Mouse (Mus musculus): ENCODE measurements around the gene Bglap2. TPM values are rescaled to one million over a fixed set of nuclear protein-coding genes. Genes with fewer than 3 reads are reported as not detected.

The Bglap2 gene
- polyA plus RNA-seq, 1 experiment from 2014 or later, result not detected

- H3K27me3 ChIP-seq (replicated peaks), result peaks cover 12% of the 10 kb centered on the region
- 82% methylated on average over 6 of the region's 6 CpGs for WGBS
- no peak for ATAC-seq
- no peak overlapping the region for H3K27ac ChIP-seq
- peaks cover 13% of the 10 kb centered on the region for H3K4me1 ChIP-seq (replicated peaks)
- H3K4me2 ChIP-seq (replicated peaks), result no peak overlapping the region
- peaks cover 59% of the 10 kb centered on the region for H3K36me3 ChIP-seq
- H3K9me3 ChIP-seq, result no peaks in the 10 kb centered on the region
- no peak overlapping the region for H3K9ac ChIP-seq
- H3K4me3 ChIP-seq (replicated peaks), result no peak overlapping the region
Observed at GRCm38 (mm10) chr3:88361096-88361495, 17.4 kb downstream of the Bglap2 start.

DNA sequence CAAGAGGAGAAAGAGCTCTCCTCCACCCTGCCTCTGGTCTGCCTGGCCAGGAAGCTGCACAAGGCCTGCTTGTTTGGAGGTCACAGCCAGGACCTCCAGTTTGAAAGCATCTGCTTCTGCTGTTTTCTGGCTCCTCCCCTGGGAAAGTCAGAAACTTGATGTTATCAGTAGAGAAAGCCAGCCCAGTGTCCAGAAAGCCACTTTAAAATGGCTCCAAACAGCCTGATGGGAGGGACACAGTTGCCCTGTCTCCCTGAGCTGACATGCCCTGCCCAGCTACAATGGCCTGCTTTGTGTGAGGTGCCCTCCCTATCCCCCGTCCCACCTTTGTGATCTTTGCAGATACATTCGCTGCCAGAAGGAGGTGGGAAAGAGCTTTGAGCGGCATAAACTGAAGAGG is 18.5 kb downstream of the Bglap2 start:
- H3K9ac ChIP-seq, result no peak overlapping the region
- no peak overlapping the region for H3K4me3 ChIP-seq (replicated peaks)
- H3K27ac ChIP-seq, result no peak overlapping the region
- WGBS, result 64% methylated on average over 3 of the region's 3 CpGs
- H3K4me1 ChIP-seq (replicated peaks), result peaks cover 13% of the 10 kb centered on the region
- H3K4me2 ChIP-seq (replicated peaks), result no peak overlapping the region
- no peak for ATAC-seq
- H3K36me3 ChIP-seq, result peaks cover 70% of the 10 kb centered on the region
- no peaks in the 10 kb centered on the region for H3K9me3 ChIP-seq
- peaks cover 4% of the 10 kb centered on the region for H3K27me3 ChIP-seq (replicated peaks)

DNA sequence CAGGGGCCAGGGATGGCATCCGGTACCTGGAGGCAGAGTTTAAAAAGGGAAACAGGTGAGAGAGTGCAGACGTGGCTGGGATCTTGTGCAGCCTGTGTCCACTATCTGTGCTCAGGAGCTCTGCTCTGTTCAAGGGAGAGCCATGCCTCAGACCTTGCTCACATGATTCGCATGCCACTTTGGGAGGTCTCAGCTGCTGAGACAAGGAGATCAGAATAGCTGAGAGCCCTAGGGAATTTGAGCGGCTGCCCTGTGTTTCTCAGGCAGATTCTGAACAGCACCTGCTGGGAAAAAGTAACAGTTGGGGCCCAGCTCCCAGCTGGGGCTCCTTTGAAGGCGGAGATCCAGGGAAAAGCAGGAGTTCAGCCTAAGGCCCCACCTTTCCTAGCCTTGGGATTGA is 18.9 kb downstream of the Bglap2 start:
- Histone ChIP-seq H3K9me3 (no peaks in the 10 kb centered on the region), H3K27ac (no peak overlapping the region), H3K4me1 (replicated peaks) (peaks cover 9% of the 10 kb centered on the region), H3K4me3 (replicated peaks) (no peak overlapping the region), H3K9ac (no peak overlapping the region), H3K27me3 (replicated peaks) (peaks cover under 1% of the 10 kb centered on the region; the same call in 1 of the 2 replicates), H3K36me3 (peaks cover 74% of the 10 kb centered on the region), H3K4me2 (replicated peaks) (no peak overlapping the region)
- WGBS, result 79% methylated on average over 5 of the region's 5 CpGs
- no peak for ATAC-seq

GRCm38 (mm10) chr3:88354396-88355165 is 23.9 kb downstream of the Bglap2 start:
- ATAC-seq, result no peak
- peaks cover 90% of the 10 kb centered on the region for H3K36me3 ChIP-seq
- 91% methylated on average over 8 of the region's 8 CpGs for WGBS
- no peak overlapping the region for H3K4me2 ChIP-seq (replicated peaks)
- no peak overlapping the region for H3K4me3 ChIP-seq (replicated peaks)
- H3K4me1 ChIP-seq (replicated peaks), result no peaks in the 10 kb centered on the region
- H3K27me3 ChIP-seq (replicated peaks), result no peaks in the 10 kb centered on the region
- no peaks in the 10 kb centered on the region for H3K9me3 ChIP-seq
- no peak overlapping the region for H3K27ac ChIP-seq
- 0 out of 2 replicates have a peak overlapping the region, but pooled peaks have one; percentile 5 for H3K9ac ChIP-seq

DNA sequence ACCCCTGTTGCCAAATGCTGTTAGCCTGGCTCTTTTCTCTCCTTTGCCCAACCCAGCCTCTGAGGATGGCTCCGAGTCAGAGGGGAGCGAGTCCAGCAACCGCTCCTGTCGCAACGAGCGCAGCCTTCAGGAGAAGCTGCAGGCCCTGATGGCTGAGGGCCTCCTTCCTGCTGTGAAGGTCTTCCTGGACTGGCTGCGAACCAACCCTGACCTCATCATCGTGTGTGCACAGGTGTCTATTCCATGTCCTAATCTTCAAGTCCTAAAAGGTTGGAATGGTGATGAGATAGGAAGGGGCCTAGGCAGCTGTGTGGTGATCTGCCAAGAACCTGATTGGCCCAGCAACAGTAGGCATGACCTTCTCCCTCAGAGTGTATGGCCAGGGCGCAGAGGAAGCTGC is 25.6 kb downstream of the Bglap2 start:
- Histone ChIP-seq H3K27ac (no peak overlapping the region), H3K4me3 (replicated peaks) (no peak overlapping the region), H3K36me3 (peaks cover 85% of the 10 kb centered on the region), H3K4me1 (replicated peaks) (no peaks in the 10 kb centered on the region), H3K27me3 (replicated peaks) (no peaks in the 10 kb centered on the region), H3K4me2 (replicated peaks) (no peak overlapping the region), H3K9me3 (no peaks in the 10 kb centered on the region), H3K9ac (no peak overlapping the region)
- no peak for ATAC-seq
- 95% methylated on average over 9 of the region's 9 CpGs for WGBS

- H3K27ac ChIP-seq, result no peak overlapping the region
- H3K36me3 ChIP-seq, result peaks cover 86% of the 10 kb centered on the region
- H3K27me3 ChIP-seq (replicated peaks), result no peaks in the 10 kb centered on the region
- no peak overlapping the region for H3K9ac ChIP-seq
- no peak overlapping the region for H3K4me3 ChIP-seq (replicated peaks)
- no peaks in the 10 kb centered on the region for H3K4me1 ChIP-seq (replicated peaks)
- H3K4me2 ChIP-seq (replicated peaks), result no peak overlapping the region
- WGBS, result 88% methylated on average over 13 of the region's 13 CpGs
- ATAC-seq, result no peak
- H3K9me3 ChIP-seq, result no peaks in the 10 kb centered on the region
Observed at GRCm38 (mm10) chr3:88350732-88351131, 27.8 kb downstream of the Bglap2 start.

GRCm38 (mm10) chr3:88339006-88339405 is 39.5 kb downstream of the Bglap2 start:
- Histone ChIP-seq H3K9me3 (no peaks in the 10 kb centered on the region), H3K4me3 (replicated peaks) (no peak overlapping the region), H3K9ac (no peak overlapping the region), H3K36me3 (peaks cover 19% of the 10 kb centered on the region), H3K27me3 (replicated peaks) (no peaks in the 10 kb centered on the region), H3K4me1 (replicated peaks) (peaks cover 7% of the 10 kb centered on the region), H3K27ac (no peak overlapping the region), H3K4me2 (replicated peaks) (no peak overlapping the region)
- ATAC-seq, result no peak
- 69% methylated on average over 3 of the region's 3 CpGs for WGBS

DNA sequence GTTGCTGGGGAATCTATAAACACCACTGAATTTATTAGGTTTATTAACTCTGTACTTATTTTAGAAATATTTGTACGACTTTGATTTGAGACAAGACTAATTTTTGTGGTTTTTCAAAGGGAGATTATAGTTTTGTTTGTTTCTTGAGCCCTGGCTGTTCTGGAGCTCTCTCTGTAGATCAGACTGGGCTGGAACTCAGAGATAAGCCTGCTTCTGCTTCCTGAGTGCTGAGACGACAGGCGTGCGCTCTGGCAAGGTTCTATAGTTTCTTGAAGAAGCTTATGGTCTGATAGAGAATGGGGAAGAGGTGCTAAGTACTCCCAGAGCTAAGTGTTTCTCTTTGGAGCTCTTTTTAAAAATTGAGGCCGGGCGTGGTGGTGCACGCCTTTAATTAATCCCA is 40.2 kb downstream of the Bglap2 start:
- Histone ChIP-seq H3K9me3 (no peaks in the 10 kb centered on the region), H3K9ac (no peak overlapping the region), H3K27me3 (replicated peaks) (no peaks in the 10 kb centered on the region), H3K4me1 (replicated peaks) (peaks cover 8% of the 10 kb centered on the region), H3K36me3 (peaks cover 12% of the 10 kb centered on the region), H3K4me2 (replicated peaks) (no peak overlapping the region), H3K4me3 (replicated peaks) (no peak overlapping the region), H3K27ac (no peak overlapping the region)
- 91% methylated on average over 7 of the region's 7 CpGs for WGBS
- ATAC-seq, result no peak

GRCm38 (mm10) chr3:88337367-88338020 is 41.0 kb downstream of the Bglap2 start:
- Histone ChIP-seq H3K9me3 (no peaks in the 10 kb centered on the region), H3K27me3 (replicated peaks) (no peaks in the 10 kb centered on the region), H3K4me1 (replicated peaks) (peaks cover 10% of the 10 kb centered on the region), H3K9ac (peak overlapping the region; percentile 11; the same call in 1 of the 2 replicates), H3K4me2 (replicated peaks) (peak overlapping the region; percentile 60), H3K36me3 (peaks cover 5% of the 10 kb centered on the region), H3K27ac (peak overlapping the region; percentile 45), H3K4me3 (replicated peaks) (peak overlapping the region; percentile 81; the same call in 1 of the 2 replicates)
- WGBS, result 54% methylated on average over 11 of the region's 11 CpGs
- ATAC-seq, result no peak

GRCm38 (mm10) chr3:88336058-88337013 is 42.2 kb downstream of the Bglap2 start, which contains the start of the genes Tmem79 and Smg5:
Tmem79 (minus strand) TSS chr3:88336148.
Smg5 (plus strand) TSS chr3:88336260.
- peak within 1 kb of the TSS; percentile 81 for H3K4me3 ChIP-seq (replicated peaks)
- H3K4me1 ChIP-seq (replicated peaks), result peaks cover 10% of the 10 kb centered on the region
- 1% methylated on average over 48 of the region's 66 CpGs for WGBS
- ATAC-seq, result peak; percentile 89
- H3K9me3 ChIP-seq, result no peaks in the 10 kb centered on the region
- H3K36me3 ChIP-seq, result no peaks in the 10 kb centered on the region
- no peaks in the 10 kb centered on the region for H3K27me3 ChIP-seq (replicated peaks)
- peak within 1 kb of the TSS; percentile 66 for H3K4me2 ChIP-seq (replicated peaks)
- peak within 1 kb of the TSS; percentile 95 for H3K9ac ChIP-seq
- peak within 1 kb of the TSS; percentile 93 for H3K27ac ChIP-seq

GRCm38 (mm10) chr3:88335436-88336053 is 43.0 kb downstream of the Bglap2 start:
- Histone ChIP-seq H3K36me3 (no peaks in the 10 kb centered on the region), H3K9ac (peak overlapping the region; percentile 95), H3K27me3 (replicated peaks) (no peaks in the 10 kb centered on the region), H3K27ac (peak overlapping the region; percentile 93), H3K9me3 (no peaks in the 10 kb centered on the region), H3K4me1 (replicated peaks) (peaks cover 10% of the 10 kb centered on the region), H3K4me2 (replicated peaks) (peak overlapping the region; percentile 66), H3K4me3 (replicated peaks) (peak overlapping the region; percentile 81)
- WGBS, result under 1% methylated on average over 27 of the region's 27 CpGs
- peak; percentile 31 for ATAC-seq

Measured in intestine, embryonic 15.5 days (tissue).